Mouse (Mus musculus) layer of hippocampus, adult 2 months (tissue): ENCODE results near the gene Lin7a. TPM values are rescaled to one million over a fixed set of nuclear protein-coding genes. Genes with fewer than 3 reads are reported as not detected.

ENCODE experiments used
- DNase-seq, 2 experiments: peaks; one replicate each; pipeline ENCODE4 v3.0.0; 2022; ENCODE audit warnings: low spot score in 2 of 2
- H3K27ac ChIP-seq: fragments of 200-600 bp; 2 replicates; pipeline ENCODE4 v1.8.1; 2022
- H3K4me3 ChIP-seq: fragments of 200-600 bp; 2 replicates; pipeline ENCODE4 v1.8.1; 2022; ENCODE audit warnings: mild to moderate bottlenecking
- CTCF ChIP-seq: fragments of 200-600 bp; conservative IDR thresholded peaks from 2 replicates; pipeline ENCODE4 v1.8.1; 2022; ENCODE audit warnings: antibody characterized with exemption, mild to moderate bottlenecking, moderate library complexity
- total RNA-seq, 2 experiments: library from RNA; stranded (reverse); gene quantifications; 2 replicates each; pipeline ENCODE4 v1.2.3; 2021

Lin7a gene
- total RNA-seq, 2 experiments from 2014 or later: 27.7 to 28.8 TPM

GRCm38 (mm10) chr10:107230851-107231130 is 40.7 kb upstream of the Lin7a start:
- TF ChIP-seq CTCF: no peak
- Histone ChIP-seq H3K27ac (no peak overlapping the region), H3K4me3 (no peak overlapping the region)
- no peak for DNase-seq

GRCm38 (mm10) chr10:107231421-107232010 is 40.0 kb upstream of the Lin7a start:
- no peak for DNase-seq
- TF ChIP-seq CTCF: no peak
- H3K4me3 ChIP-seq: no peak overlapping the region
- H3K27ac ChIP-seq: no peak overlapping the region

- no peak overlapping the region for H3K27ac ChIP-seq
- H3K4me3 ChIP-seq: no peak overlapping the region
- no peak for DNase-seq
- no peak for TF ChIP-seq CTCF
These were observed 38.9 kb upstream of the Lin7a start for GRCm38 (mm10) chr10:107232491-107233110.

- TF ChIP-seq CTCF: no peak
- H3K4me3 ChIP-seq: no peak overlapping the region
- DNase-seq: no peak
- no peak overlapping the region for H3K27ac ChIP-seq
These were observed 38.3 kb upstream of the Lin7a start for GRCm38 (mm10) chr10:107233221-107233620.

GRCm38 (mm10) chr10:107233825-107234224 is 37.7 kb upstream of the Lin7a start:
- Histone ChIP-seq H3K4me3 (no peak overlapping the region), H3K27ac (no peak overlapping the region)
- DNase-seq: no peak
- no peak for TF ChIP-seq CTCF

GRCm38 (mm10) chr10:107234421-107235400 is 36.8 kb upstream of the Lin7a start:
- Histone ChIP-seq H3K27ac (no peak overlapping the region), H3K4me3 (no peak overlapping the region)
- TF ChIP-seq CTCF: no peak
- no peak for DNase-seq

GRCm38 (mm10) chr10:107235496-107235895 is 36.0 kb upstream of the Lin7a start:
- H3K27ac ChIP-seq: no peak overlapping the region
- DNase-seq: no peak
- TF ChIP-seq CTCF: no peak

GRCm38 (mm10) chr10:107236211-107236610 is 35.3 kb upstream of the Lin7a start:
- Histone ChIP-seq H3K4me3 (no peak overlapping the region), H3K27ac (no peak overlapping the region)
- no peak for TF ChIP-seq CTCF
- no peak for DNase-seq

More at GRCm38 (mm10) chr10:107235496-107235895, 36.0 kb upstream of the Lin7a start:
- H3K4me3 ChIP-seq: no peak overlapping the region

- Histone ChIP-seq H3K4me3 (no peak overlapping the region), H3K27ac (no peak overlapping the region)
- no peak for DNase-seq
- TF ChIP-seq CTCF: no peak
These were observed 34.4 kb upstream of the Lin7a start for GRCm38 (mm10) chr10:107237076-107237475.

GRCm38 (mm10) chr10:107237736-107238135 is 33.8 kb upstream of the Lin7a start:
- Histone ChIP-seq H3K4me3 (no peak overlapping the region), H3K27ac (no peak overlapping the region)
- DNase-seq: no peak
- no peak for TF ChIP-seq CTCF

- no peak for DNase-seq
- TF ChIP-seq CTCF: no peak
- Histone ChIP-seq H3K27ac (no peak overlapping the region), H3K4me3 (no peak overlapping the region)
These were observed 33.2 kb upstream of the Lin7a start for GRCm38 (mm10) chr10:107238151-107238860.

GRCm38 (mm10) chr10:107238861-107239435 is 32.5 kb upstream of the Lin7a start:
- DNase-seq: no peak
- H3K27ac ChIP-seq: no peak overlapping the region
- TF ChIP-seq CTCF: no peak
- H3K4me3 ChIP-seq: no peak overlapping the region
